ENCODE assay signal across 8 mouse cellular contexts in the genomic region with DNA sequence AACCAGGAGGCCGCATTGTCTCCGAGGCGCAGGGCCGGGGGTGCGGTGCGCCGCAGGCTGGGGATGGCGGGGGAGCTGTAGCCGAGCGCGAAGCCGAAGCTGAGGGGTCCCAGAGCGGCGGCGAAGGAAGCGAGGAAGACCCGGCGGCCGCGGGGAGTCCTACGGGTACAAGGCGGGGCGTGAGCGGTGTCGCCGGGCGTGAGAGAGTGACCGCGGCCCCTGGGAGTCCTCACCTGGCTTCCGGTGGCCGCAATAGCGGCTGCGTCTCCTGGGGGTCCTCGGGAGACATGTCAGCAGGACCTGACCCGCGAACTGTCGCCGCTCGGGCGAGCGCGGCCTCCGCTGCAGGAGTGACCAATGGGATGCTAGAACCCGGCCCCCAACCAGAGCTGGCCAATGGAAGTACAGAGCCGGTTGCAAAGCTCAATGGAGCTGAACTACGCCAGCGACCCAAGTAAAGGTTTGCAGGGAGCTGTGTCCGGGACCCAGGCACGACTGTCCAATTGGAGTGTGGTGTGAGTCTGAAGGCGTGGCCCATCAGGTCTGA. TPM values are rescaled to one million over a fixed set of nuclear protein-coding genes. Genes with fewer than 3 reads are reported as not detected.
A peak's percentile ranks its signal among the peaks of the same experiment; 100 is the strongest.
DNase-seq lines count a peak whose midpoint lies in the region; ATAC-seq lines count a peak whose summit lies in the region.

TSS of gene Slc2a8 (minus strand) at position 359 of the 547 bp plus-strand sequence.

- no peaks in the 10 kb centered on the region for H3K27me3 ChIP-seq in heart, embryonic 14.5 days (ENCODE audit: control insufficient read depth, insufficient read depth, low read length)
- peaks cover 9% of the 10 kb centered on the region; the same call in 1 of the 2 replicates for H3K27me3 ChIP-seq in liver, embryonic 13.5 days
- no peaks in the 10 kb centered on the region for H3K27me3 ChIP-seq in stomach, embryonic 16.5 days (ENCODE audit: control insufficient read depth, insufficient read depth, low read length)

- 0% methylated on average over 47 of the region's 50 CpGs for WGBS in heart, embryonic 14.5 days
- WGBS in liver, embryonic 13.5 days (ENCODE audit: insufficient replicate concordance), result under 1% methylated on average over 50 of the region's 50 CpGs
- under 1% methylated on average over 43 of the region's 50 CpGs for WGBS in stomach, embryonic 16.5 days

- ATAC-seq in CD4-positive, CD25-positive, alpha-beta regulatory T cell, adult 4 months, result peak; percentile 98
- ATAC-seq in heart, embryonic 14.5 days (ENCODE audit: insufficient number of reproducible peaks, insufficient read depth, low FRiP score, low read depth), result peak; percentile 95
- ATAC-seq in liver, embryonic 13.5 days (ENCODE audit: low read depth), result peak; percentile 97
- peak; percentile 98 for ATAC-seq in stomach, embryonic 16.5 days (ENCODE audit: insufficient read depth, low FRiP score)

- H3K27ac ChIP-seq in heart, embryonic 14.5 days (replicated peaks in 1 of 2; ENCODE audit: control insufficient read depth in 1 of 2, insufficient read depth in 1 of 2, low read depth in 2 of 2, low read length in 2 of 2), result peak within 1 kb of the TSS; percentile 15 to 77; a peak in 3 of 4 replicates
- peak within 1 kb of the TSS; percentile 25; the same call in 1 of the 2 replicates for H3K27ac ChIP-seq in liver, embryonic 13.5 days
- peak within 1 kb of the TSS; percentile 35; the same call in 1 of the 2 replicates for H3K27ac ChIP-seq in stomach, embryonic 16.5 days (ENCODE audit: low read length)

- peak within 1 kb of the TSS; percentile 90 for H3K9ac ChIP-seq in heart, embryonic 14.5 days (ENCODE audit: low read length)
- H3K9ac ChIP-seq in liver, embryonic 13.5 days, result peak within 1 kb of the TSS; percentile 86
- H3K9ac ChIP-seq in stomach, embryonic 16.5 days (ENCODE audit: low read length), result peak within 1 kb of the TSS; percentile 87

- DNase-seq in c-Kit-negative CD71-positive TER-119-positive erythroid progenitor cells, embryonic 14.5 days (ENCODE audit: low read depth, low spot score), result peak; percentile 73
- DNase-seq in fibroblast of lung, adult 2 months (ENCODE audit: low read depth), result peak; percentile 78
- peak; percentile 96 for DNase-seq in kidney, postnatal 14 days
- peak; percentile 90 for DNase-seq in liver, embryonic 13.5 days
- peak; percentile 92 for DNase-seq in neural tube, embryonic 10.5 days (ENCODE audit: extremely low spot score, low spot score)

- no peaks in the 10 kb centered on the region for H3K36me3 ChIP-seq in heart, embryonic 14.5 days (ENCODE audit: control insufficient read depth, insufficient read depth, low read length)
- no peaks in the 10 kb centered on the region for H3K36me3 ChIP-seq in liver, embryonic 13.5 days
- H3K36me3 ChIP-seq in stomach, embryonic 16.5 days (ENCODE audit: control insufficient read depth, insufficient read depth, low read length), result no peaks in the 10 kb centered on the region

- no peaks in the 10 kb centered on the region for H3K9me3 ChIP-seq in heart, embryonic 14.5 days (ENCODE audit: control insufficient read depth, low read length)
- H3K9me3 ChIP-seq in liver, embryonic 13.5 days (replicated peaks), result no peaks in the 10 kb centered on the region
- H3K9me3 ChIP-seq in stomach, embryonic 16.5 days (replicated peaks; ENCODE audit: control insufficient read depth, low read length), result no peaks in the 10 kb centered on the region

- peak within 1 kb of the TSS; percentile 67 to 80 for H3K4me3 ChIP-seq in heart, embryonic 14.5 days (ENCODE audit: control insufficient read depth in 1 of 2, insufficient read depth in 1 of 2, low read depth in 1 of 2, low read length in 2 of 2)
- H3K4me3 ChIP-seq in liver, embryonic 13.5 days (replicated peaks), result peak within 1 kb of the TSS; percentile 76
- peak within 1 kb of the TSS; percentile 82 for H3K4me3 ChIP-seq in stomach, embryonic 16.5 days (replicated peaks; ENCODE audit: low read length)

- H3K4me2 ChIP-seq in heart, embryonic 14.5 days (ENCODE audit: low read length), result peak within 1 kb of the TSS; percentile 99
- H3K4me2 ChIP-seq in liver, embryonic 13.5 days, result peak within 1 kb of the TSS; percentile 99
- peak within 1 kb of the TSS; percentile 100 for H3K4me2 ChIP-seq in stomach, embryonic 16.5 days (ENCODE audit: low read depth, low read length)

- H3K4me1 ChIP-seq in heart, embryonic 14.5 days (ENCODE audit: control insufficient read depth in 2 of 2, insufficient read depth in 2 of 2, low read length in 2 of 2), result peaks cover 6 to 7% of the 10 kb centered on the region in 2 experiments; a peak in 3 of 4 replicates
- H3K4me1 ChIP-seq in liver, embryonic 13.5 days (replicated peaks), result peaks cover 52% of the 10 kb centered on the region
- H3K4me1 ChIP-seq in stomach, embryonic 16.5 days (ENCODE audit: control insufficient read depth, insufficient read depth, low read length), result peaks cover 14% of the 10 kb centered on the region

RNA-seq across cellular contexts. Expression of gene Slc2a8, which starts in this region (rescaled TPM):
- 1 to 10 TPM; 1.7 to 3.3 TPM for polyA plus RNA-seq in CD4-positive, CD25-positive, alpha-beta regulatory T cell, adult 4 months (2017; shearing (Covaris generic))
- polyA plus RNA-seq in heart, embryonic 14.5 days (2014; fragmentation: Nextera tagmentation; extraction: Ambion mirVana), result 16.9 and 17.1 TPM in 2 replicates
- polyA plus RNA-seq in liver, embryonic 13.5 days (2015; fragmentation: Nextera tagmentation; extraction: Ambion mirVana), result 9.0 and 9.9 TPM in 2 replicates
- polyA plus RNA-seq in stomach, embryonic 16.5 days (2015; fragmentation: Nextera tagmentation; extraction: Ambion mirVana), result 14.6 and 14.9 TPM in 2 replicates

Comparison
In these comparisons a context has a peak if more than half of its experiments do, and no peak if none do; other contexts are left out.
1. Peak in every context shown above with its lines: DNase-seq, ATAC-seq, H3K4me3 ChIP-seq and H3K27ac ChIP-seq.